Mouse (Mus musculus): ENCODE results near the gene Plekhg3.

GRCm38 (mm10) chr12:76576061-76576460, 45.4 kb downstream of the Plekhg3 start:
- TF ChIP-seq POLR2A (IDR thresholded peaks at IDR 0.05; ENCODE audit: low read depth, low read length) = no peak
- no peak for TF ChIP-seq CTCF (conservative IDR thresholded peaks at IDR 0.05; ENCODE audit: insufficient read depth, insufficient read length, low read depth, low read length)

Measured in kidney, adult 2 months (tissue).